Mouse (Mus musculus): ENCODE results near the gene Cnga3. TPM values are rescaled to one million over a fixed set of nuclear protein-coding genes. Genes with fewer than 3 reads are reported as not detected.

The Cnga3 gene
- total RNA-seq, 2 experiments from 2014 or later = not detected

Other genes starting within 250 kb of the Cnga3 start
- gene Vwa3b, start 187.8 kb upstream of the Cnga3 start, total RNA-seq (2014; fragmentation: Nextera tagmentation) = not detected in 2 replicates
- gene Vwa3b, start 187.8 kb upstream of the Cnga3 start, total RNA-seq (2017) = not detected in 2 replicates
- 4.3 and 5.8 TPM in 2 replicates for gene Inpp4a, start 85.4 kb downstream of the Cnga3 start, total RNA-seq (2014; fragmentation: Nextera tagmentation)
- 1.8 and 2.1 TPM in 2 replicates for gene Inpp4a, start 85.4 kb downstream of the Cnga3 start, total RNA-seq (2017)
- 96.6 and 104 TPM in 2 replicates for gene Coa5, start 215.7 kb downstream of the Cnga3 start, total RNA-seq (2014; fragmentation: Nextera tagmentation)
- 82.0 and 90.7 TPM in 2 replicates for gene Coa5, start 215.7 kb downstream of the Cnga3 start, total RNA-seq (2017)
- gene Unc50, start 215.7 kb downstream of the Cnga3 start, total RNA-seq (2014; fragmentation: Nextera tagmentation) = 33.5 and 42.9 TPM in 2 replicates
- 45.7 and 46.1 TPM in 2 replicates for gene Unc50, start 215.7 kb downstream of the Cnga3 start, total RNA-seq (2017)

All from megakaryocyte-erythroid progenitor cell, adult 5-6 weeks (primary cell).